ENCODE assay signal across 17 mouse cellular contexts in genomic region chr7:30520856-30521255, GRCm38 (mm10). TPM values are rescaled to one million over a fixed set of nuclear protein-coding genes. Genes with fewer than 3 reads are reported as not detected.
A peak's percentile ranks its signal among the peaks of the same experiment; 100 is the strongest.
DNase-seq lines count a peak whose midpoint lies in the region; ATAC-seq lines count a peak whose summit lies in the region.
"Had no signal": no experiment of that assay in that cellular context is flagged by ENCODE, and none has a peak within 500 bp of the region (broad histone marks: within the 10 kb centered on the region; RNA-seq: fewer than 3 reads in every experiment).

No protein-coding gene starts in this region.

- DNase-seq in hindbrain, embryonic 10.5 days (ENCODE audit: low spot score): no peak
- no peak for DNase-seq in hindbrain, embryonic 11.5 days (ENCODE audit: low spot score)
- peak; percentile 48 for DNase-seq in cerebellum, adult 8-10 months
- DNase-seq in forebrain, embryonic 14.5 days (ENCODE audit: low spot score): no peak
- no peak for DNase-seq in adrenal gland, postnatal 4 days (ENCODE audit: low spot score in 2 of 2)
- no peak for DNase-seq in adrenal gland, adult 2 months
- no peak for DNase-seq in heart, adult 11 months
- DNase-seq: adrenal gland, postnatal 10 days; lung, postnatal 4 days; right cerebral cortex, adult 18-20 months; thymus, postnatal 25 days had no signal

- WGBS in hindbrain, embryonic 10.5 days: 76% methylated on average over 5 of the region's 5 CpGs
- 76% methylated on average over 5 of the region's 5 CpGs for WGBS in hindbrain, embryonic 11.5 days
- 78% methylated on average over 5 of the region's 5 CpGs for WGBS in forebrain, embryonic 14.5 days
- WGBS in midbrain, embryonic 16.5 days: 62% methylated on average over 5 of the region's 5 CpGs

- peaks cover 35% of the 10 kb centered on the region for H3K36me3 ChIP-seq in hindbrain, embryonic 10.5 days
- peaks cover 8% of the 10 kb centered on the region; the same call in 1 of the 2 replicates for H3K36me3 ChIP-seq in hindbrain, embryonic 11.5 days (ENCODE audit: control insufficient read depth, insufficient read depth, low read length)
- peaks cover 39% of the 10 kb centered on the region for H3K36me3 ChIP-seq in forebrain, embryonic 14.5 days (ENCODE audit: control insufficient read depth, insufficient read depth, low read length)
- H3K36me3 ChIP-seq in midbrain, embryonic 16.5 days (ENCODE audit: control insufficient read depth, insufficient read depth, low read length): peaks cover 27% of the 10 kb centered on the region

- H3K9ac ChIP-seq in hindbrain, embryonic 11.5 days (ENCODE audit: low read depth, low read length): no peak overlapping the region
- no peak overlapping the region for H3K9ac ChIP-seq in forebrain, embryonic 14.5 days (ENCODE audit: low read length)
- H3K9ac ChIP-seq in midbrain, embryonic 16.5 days (ENCODE audit: low read depth, low read length): no peak overlapping the region
- H3K9ac ChIP-seq: liver, embryonic 14.5 days had no signal

- H3K9me3 ChIP-seq in hindbrain, embryonic 10.5 days: no peaks in the 10 kb centered on the region
- no peaks in the 10 kb centered on the region for H3K9me3 ChIP-seq in hindbrain, embryonic 11.5 days (ENCODE audit: control insufficient read depth, low read length)
- no peaks in the 10 kb centered on the region for H3K9me3 ChIP-seq in forebrain, embryonic 14.5 days (replicated peaks; ENCODE audit: control insufficient read depth, low read length)
- H3K9me3 ChIP-seq in midbrain, embryonic 16.5 days (replicated peaks; ENCODE audit: control insufficient read depth, low read length, poor library complexity, severe bottlenecking): no peaks in the 10 kb centered on the region

- no peak for ATAC-seq in hindbrain, embryonic 11.5 days (ENCODE audit: low FRiP score)
- ATAC-seq in forebrain, embryonic 14.5 days: 0 out of 2 replicates have a peak, but pooled peaks have one; percentile 10
- ATAC-seq in midbrain, embryonic 16.5 days: peak; percentile 6; the same call in 1 of the 2 replicates
- ATAC-seq: intestine, embryonic 16.5 days had no signal

- H3K27ac ChIP-seq in hindbrain, embryonic 10.5 days: peak overlapping the region; percentile 17; the same call in 1 of the 2 replicates
- no peak overlapping the region for H3K27ac ChIP-seq in hindbrain, embryonic 11.5 days (ENCODE audit: low read depth, low read length)
- 0 out of 2 replicates have a peak overlapping the region, but pooled peaks have one; percentile 39 for H3K27ac ChIP-seq in forebrain, embryonic 14.5 days (ENCODE audit: low read depth, low read length)
- H3K27ac ChIP-seq in midbrain, embryonic 16.5 days (ENCODE audit: low read length): no peak overlapping the region
- H3K27ac ChIP-seq: liver, embryonic 14.5 days had no signal

- no peak overlapping the region for H3K4me3 ChIP-seq in hindbrain, embryonic 10.5 days
- no peak overlapping the region for H3K4me3 ChIP-seq in hindbrain, embryonic 11.5 days (ENCODE audit: low read depth, low read length)
- H3K4me3 ChIP-seq in forebrain, embryonic 14.5 days (ENCODE audit: low read depth, low read length): no peak overlapping the region
- H3K4me3 ChIP-seq in midbrain, embryonic 16.5 days (ENCODE audit: low read depth, low read length): no peak overlapping the region

- H3K4me1 ChIP-seq in hindbrain, embryonic 10.5 days (replicated peaks): peaks cover 29% of the 10 kb centered on the region
- H3K4me1 ChIP-seq in hindbrain, embryonic 11.5 days (replicated peaks; ENCODE audit: control insufficient read depth, insufficient read depth, low read length): 0 out of 2 replicates have a peak, but pooled peaks cover 2% of the 10 kb centered on the region
- no peaks in the 10 kb centered on the region for H3K4me1 ChIP-seq in forebrain, embryonic 14.5 days (ENCODE audit: control insufficient read depth, insufficient read depth, low read length)
- no peaks in the 10 kb centered on the region; the same call in 1 of the 2 replicates for H3K4me1 ChIP-seq in midbrain, embryonic 16.5 days (ENCODE audit: control insufficient read depth, insufficient read depth, low read length)

- no peak overlapping the region for H3K4me2 ChIP-seq in hindbrain, embryonic 11.5 days (replicated peaks; ENCODE audit: low read depth, low read length)
- no peak overlapping the region for H3K4me2 ChIP-seq in forebrain, embryonic 14.5 days (ENCODE audit: low read length)
- no peak overlapping the region for H3K4me2 ChIP-seq in midbrain, embryonic 16.5 days (ENCODE audit: low read length)

- H3K27me3 ChIP-seq in hindbrain, embryonic 10.5 days (ENCODE audit: insufficient read depth, poor library complexity, severe bottlenecking): peaks cover 11% of the 10 kb centered on the region
- H3K27me3 ChIP-seq in hindbrain, embryonic 11.5 days (ENCODE audit: control insufficient read depth, insufficient read depth, low read length): 0 out of 2 replicates have a peak, but pooled peaks cover 2% of the 10 kb centered on the region
- H3K27me3 ChIP-seq in forebrain, embryonic 14.5 days (replicated peaks; ENCODE audit: control insufficient read depth, insufficient read depth, low read length): no peaks in the 10 kb centered on the region
- H3K27me3 ChIP-seq in midbrain, embryonic 16.5 days (ENCODE audit: control insufficient read depth, insufficient read depth, low read depth, low read length): no peaks in the 10 kb centered on the region

RNA-seq across cellular contexts. Expression of gene Arhgap33, which starts 14.0 kb away (rescaled TPM):
- polyA plus RNA-seq in hindbrain, embryonic 10.5 days (2016; fragmentation: Nextera tagmentation; extraction: Ambion mirVana): 40.1 and 79.4 TPM in 2 replicates
- 41.4 and 41.9 TPM in 2 replicates for polyA plus RNA-seq in hindbrain, embryonic 11.5 days (2014; fragmentation: Nextera tagmentation; extraction: Ambion mirVana)
- polyA plus RNA-seq in forebrain, embryonic 14.5 days (2014; fragmentation: Nextera tagmentation; extraction: Ambion mirVana): 63.5 and 98.4 TPM in 2 replicates
- 140 and 149 TPM in 2 replicates for polyA plus RNA-seq in midbrain, embryonic 16.5 days (2015; fragmentation: Nextera tagmentation; extraction: Ambion mirVana)
- 10 to 100 TPM; 19.3 to 22.9 TPM for total RNA-seq in adrenal gland, postnatal 4 days (2021)
- 1 to 10 TPM; 2.2 to 3.1 TPM for total RNA-seq in adrenal gland, adult 2 months (2021)
- 20.3 and 23.2 TPM in 2 replicates for polyA plus RNA-seq in adrenal gland, adult 2 months (2012; rRNA removed)

RNA-seq across cellular contexts. Expression of gene Prodh2, which starts 27.4 kb away (rescaled TPM):
- 0.40 TPM in 1 of 2 replicates, not detected in the other for polyA plus RNA-seq in hindbrain, embryonic 10.5 days (2016; fragmentation: Nextera tagmentation; extraction: Ambion mirVana)
- polyA plus RNA-seq in hindbrain, embryonic 11.5 days (2014; fragmentation: Nextera tagmentation; extraction: Ambion mirVana): not detected in 2 replicates
- polyA plus RNA-seq in forebrain, embryonic 14.5 days (2014; fragmentation: Nextera tagmentation; extraction: Ambion mirVana): not detected in 2 replicates
- not detected in 2 replicates for polyA plus RNA-seq in midbrain, embryonic 16.5 days (2015; fragmentation: Nextera tagmentation; extraction: Ambion mirVana)
- 10 to 100 TPM; 11.6 to 24.9 TPM for total RNA-seq in adrenal gland, postnatal 4 days (2021)
- total RNA-seq in adrenal gland, adult 2 months (2021): under 1 TPM in 1 of 2 experiments, not detected in 1; 0.86 TPM
- polyA plus RNA-seq in adrenal gland, adult 2 months (2012; rRNA removed): 0.10 TPM in 1 of 2 replicates, not detected in the other
- total RNA-seq: layer of hippocampus, adult 18-20 months had no signal
- polyA plus RNA-seq: embryonic facial prominence, embryonic 14.5 days; heart, postnatal 0 days had no signal

RNA-seq across cellular contexts. Expression of gene Hspb6, which starts 31.1 kb away (rescaled TPM):
- polyA plus RNA-seq in hindbrain, embryonic 10.5 days (2016; fragmentation: Nextera tagmentation; extraction: Ambion mirVana): 4.1 and 5.3 TPM in 2 replicates
- polyA plus RNA-seq in hindbrain, embryonic 11.5 days (2014; fragmentation: Nextera tagmentation; extraction: Ambion mirVana): 3.5 and 4.0 TPM in 2 replicates
- polyA plus RNA-seq in forebrain, embryonic 14.5 days (2014; fragmentation: Nextera tagmentation; extraction: Ambion mirVana): 8.6 and 10.1 TPM in 2 replicates
- 7.5 and 11.2 TPM in 2 replicates for polyA plus RNA-seq in midbrain, embryonic 16.5 days (2015; fragmentation: Nextera tagmentation; extraction: Ambion mirVana)
- total RNA-seq in adrenal gland, postnatal 4 days (2021): 10 to 100 TPM; 36.3 to 45.7 TPM
- 10 to 100 TPM; 22.4 to 38.7 TPM for total RNA-seq in adrenal gland, adult 2 months (2021)
- polyA plus RNA-seq in adrenal gland, adult 2 months (2012; rRNA removed): 96.2 and 110 TPM in 2 replicates

RNA-seq across cellular contexts. Expression of gene Proser3, which starts 31.2 kb away (rescaled TPM):
- 13.8 and 15.1 TPM in 2 replicates for polyA plus RNA-seq in hindbrain, embryonic 10.5 days (2016; fragmentation: Nextera tagmentation; extraction: Ambion mirVana)
- 11.4 and 18.4 TPM in 2 replicates for polyA plus RNA-seq in hindbrain, embryonic 11.5 days (2014; fragmentation: Nextera tagmentation; extraction: Ambion mirVana)
- polyA plus RNA-seq in forebrain, embryonic 14.5 days (2014; fragmentation: Nextera tagmentation; extraction: Ambion mirVana): 6.2 and 7.1 TPM in 2 replicates
- polyA plus RNA-seq in midbrain, embryonic 16.5 days (2015; fragmentation: Nextera tagmentation; extraction: Ambion mirVana): 8.2 and 8.5 TPM in 2 replicates
- total RNA-seq in adrenal gland, postnatal 4 days (2021): 10 to 100 TPM; 12.9 to 16.3 TPM
- total RNA-seq in adrenal gland, adult 2 months (2021): 1 to 10 TPM; 6.8 to 7.0 TPM
- 10.4 and 10.8 TPM in 2 replicates for polyA plus RNA-seq in adrenal gland, adult 2 months (2012; rRNA removed)

RNA-seq across cellular contexts. Expression of gene Lin37, which starts 38.8 kb away (rescaled TPM):
- 47.6 and 50.2 TPM in 2 replicates for polyA plus RNA-seq in hindbrain, embryonic 10.5 days (2016; fragmentation: Nextera tagmentation; extraction: Ambion mirVana)
- 44.7 and 48.3 TPM in 2 replicates for polyA plus RNA-seq in hindbrain, embryonic 11.5 days (2014; fragmentation: Nextera tagmentation; extraction: Ambion mirVana)
- 47.6 and 59.0 TPM in 2 replicates for polyA plus RNA-seq in forebrain, embryonic 14.5 days (2014; fragmentation: Nextera tagmentation; extraction: Ambion mirVana)
- 52.1 and 63.8 TPM in 2 replicates for polyA plus RNA-seq in midbrain, embryonic 16.5 days (2015; fragmentation: Nextera tagmentation; extraction: Ambion mirVana)
- 10 to 100 TPM; 67.7 to 78.0 TPM for total RNA-seq in adrenal gland, postnatal 4 days (2021)
- total RNA-seq in adrenal gland, adult 2 months (2021): 10 to 100 TPM; 43.7 to 71.4 TPM
- polyA plus RNA-seq in adrenal gland, adult 2 months (2012; rRNA removed): 47.5 and 53.5 TPM in 2 replicates

Comparison
In these comparisons a context has a peak if more than half of its experiments do, and no peak if none do; other contexts are left out.
1. H3K27ac ChIP-seq: peak in hindbrain, embryonic 10.5 days (single experiment) and forebrain, embryonic 14.5 days (single experiment); none in hindbrain, embryonic 11.5 days (single experiment) and midbrain, embryonic 16.5 days (single experiment).